Mouse (Mus musculus) midbrain, embryonic 12.5 days (tissue): ENCODE measurements around the gene Frmd4b. TPM values are rescaled to one million over a fixed set of nuclear protein-coding genes. Genes with fewer than 3 reads are reported as not detected.
A peak's percentile ranks its signal among the peaks of the same experiment; 100 is the strongest.

Experiments
- ATAC-seq: fragments of 200-750 bp; cut with Nextera tagmentation; 2 replicates; pipeline ENCODE4 v1.8.0; 2017; ENCODE audit warnings: low read depth, moderate TSS enrichment, moderate library complexity; ENCODE audit not compliant: low FRiP score
- H3K27ac ChIP-seq: fragments of 300-500 bp; sonication (generic); replicated peaks from 2 replicates; pipeline ENCODE4 v1.5.1; 2016; ENCODE audit warnings: mild to moderate bottlenecking
- H3K27me3 ChIP-seq: fragments of 300-500 bp; sonication (generic); 2 replicates; pipeline ENCODE4 v1.6.1; 2016; ENCODE audit warnings: mild to moderate bottlenecking
- H3K36me3 ChIP-seq: fragments of 300-500 bp; sonication (generic); 2 replicates; pipeline ENCODE4 v1.6.1; 2016
- H3K4me1 ChIP-seq: fragments of 300-500 bp; sonication (generic); 2 replicates; pipeline ENCODE4 v1.6.1; 2016
- H3K4me2 ChIP-seq: fragments of 300-500 bp; sonication (generic); replicated peaks from 2 replicates; pipeline ENCODE4 v1.6.1; 2016; ENCODE audit warnings: mild to moderate bottlenecking, moderate library complexity
- H3K4me3 ChIP-seq: fragments of 300-500 bp; sonication (generic); 2 replicates; pipeline ENCODE4 v1.5.1; 2016; ENCODE audit warnings: mild to moderate bottlenecking
- H3K9ac ChIP-seq: fragments of 300-500 bp; sonication (generic); replicated peaks from 2 replicates; pipeline ENCODE4 v1.6.1; 2016; ENCODE audit warnings: mild to moderate bottlenecking, moderate library complexity
- H3K9me3 ChIP-seq: fragments of 300-500 bp; sonication (generic); 2 replicates; pipeline ENCODE4 v1.6.1; 2016; ENCODE audit warnings: mild to moderate bottlenecking
- WGBS: fragments of 180-500 bp; shearing (Covaris S2); methylation state at CpG from one replicate; pipeline ENCODE4 v1.1.7; 2016; 5-methylcytosine and 5-hydroxymethylcytosine counted together
- polyA plus RNA-seq: library from polyadenylated mRNA; unstranded; fragments of >200 nt; fragmentation: Nextera tagmentation; extraction: Ambion mirVana; gene quantifications from 2 replicates; pipeline ENCODE4 v1.2.1, GENCODE M21; 2016

Frmd4b gene
- polyA plus RNA-seq, 1 experiment from 2014 or later = 33.8 TPM

DNA sequence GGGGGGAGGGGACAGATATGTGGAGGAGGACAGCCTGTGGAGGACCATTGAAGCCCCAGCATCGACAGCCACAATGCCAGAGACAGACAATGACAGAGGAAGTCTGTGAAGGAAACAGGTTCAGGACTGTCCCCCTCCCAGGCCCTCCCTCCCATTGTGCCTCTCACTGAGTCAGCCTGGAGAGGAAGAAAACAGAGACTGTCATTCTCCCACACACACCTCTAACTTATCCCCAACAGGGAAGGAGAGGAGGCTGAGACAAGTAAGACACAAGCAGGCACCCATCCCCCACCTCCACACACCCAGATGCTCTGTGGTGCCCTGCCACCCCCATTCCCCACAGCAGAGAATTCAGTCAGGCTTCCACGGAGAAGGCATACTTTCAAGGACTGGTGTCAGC is 98.9 kb downstream of the Frmd4b start:
- Histone ChIP-seq H3K27ac (no peak overlapping the region), H3K36me3 (no peaks in the 10 kb centered on the region), H3K4me3 (no peak overlapping the region), H3K9ac (no peak overlapping the region), H3K4me1 (peaks cover 35% of the 10 kb centered on the region), H3K9me3 (no peaks in the 10 kb centered on the region), H3K27me3 (no peaks in the 10 kb centered on the region), H3K4me2 (no peak overlapping the region)
- 0 out of 2 replicates have a peak, but pooled peaks have one; percentile 35 for ATAC-seq
- 16% methylated on average over 2 of the region's 2 CpGs for WGBS

DNA sequence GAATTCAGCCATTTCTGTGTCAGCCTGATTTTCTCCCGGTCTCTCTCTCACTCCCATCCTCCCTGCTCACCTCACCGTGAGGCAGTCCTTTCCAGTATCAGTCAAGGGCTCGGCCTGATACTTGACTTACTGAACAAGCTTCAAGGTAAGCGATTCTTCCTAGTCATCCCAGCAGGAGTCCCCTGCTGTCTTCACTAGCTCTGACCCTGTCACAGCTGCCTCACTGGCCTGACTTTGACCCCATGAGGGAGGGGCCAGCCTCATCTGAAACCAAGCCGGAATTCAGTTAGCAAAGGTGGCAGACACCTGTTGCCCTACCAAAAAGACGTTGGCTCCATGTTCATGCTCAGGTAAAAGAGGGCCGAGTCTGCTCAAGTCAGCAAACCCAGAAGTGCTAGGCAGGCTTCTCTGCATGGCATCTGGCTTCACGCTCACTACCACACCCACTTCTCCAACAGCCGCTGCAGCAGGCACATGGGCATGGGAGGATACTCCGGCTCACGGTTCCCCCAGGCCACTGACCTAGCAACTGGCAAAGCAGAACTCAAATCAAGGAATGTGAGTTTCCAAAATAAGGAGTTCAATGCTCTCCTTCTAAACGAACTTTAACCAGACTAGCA is 99.6 kb downstream of the Frmd4b start:
- Histone ChIP-seq H3K9me3 (no peaks in the 10 kb centered on the region), H3K27ac (no peak overlapping the region), H3K4me3 (no peak overlapping the region), H3K36me3 (no peaks in the 10 kb centered on the region), H3K9ac (no peak overlapping the region), H3K27me3 (no peaks in the 10 kb centered on the region), H3K4me1 (peaks cover 29% of the 10 kb centered on the region), H3K4me2 (no peak overlapping the region)
- whole genome bisulfite sequencing = 60% methylated on average over 12 of the region's 12 CpGs
- ATAC-seq = no peak

- Histone ChIP-seq H3K4me3 (no peak overlapping the region), H3K36me3 (no peaks in the 10 kb centered on the region), H3K27ac (no peak overlapping the region), H3K9me3 (no peaks in the 10 kb centered on the region), H3K4me1 (peaks cover 28% of the 10 kb centered on the region), H3K9ac (no peak overlapping the region), H3K4me2 (no peak overlapping the region), H3K27me3 (no peaks in the 10 kb centered on the region)
- ATAC-seq = no peak
- 92% methylated on average over 5 of the region's 5 CpGs for WGBS
Observed at GRCm38 (mm10) chr6:97516941-97517340, 100.4 kb downstream of the Frmd4b start.

- H3K4me1 ChIP-seq = 0 out of 2 replicates have a peak, but pooled peaks cover 2% of the 10 kb centered on the region
- no peak overlapping the region for H3K4me2 ChIP-seq
- H3K27ac ChIP-seq = no peak overlapping the region; the same call in 1 of the 2 replicates
- H3K4me3 ChIP-seq = no peak overlapping the region
- H3K36me3 ChIP-seq = no peaks in the 10 kb centered on the region
- H3K27me3 ChIP-seq = no peaks in the 10 kb centered on the region
- H3K9me3 ChIP-seq = no peaks in the 10 kb centered on the region
- no peak overlapping the region for H3K9ac ChIP-seq
- 57% methylated on average over 8 of the region's 8 CpGs for WGBS
- no peak for ATAC-seq
Observed at GRCm38 (mm10) chr6:97510771-97511170, 106.6 kb downstream of the Frmd4b start.

DNA sequence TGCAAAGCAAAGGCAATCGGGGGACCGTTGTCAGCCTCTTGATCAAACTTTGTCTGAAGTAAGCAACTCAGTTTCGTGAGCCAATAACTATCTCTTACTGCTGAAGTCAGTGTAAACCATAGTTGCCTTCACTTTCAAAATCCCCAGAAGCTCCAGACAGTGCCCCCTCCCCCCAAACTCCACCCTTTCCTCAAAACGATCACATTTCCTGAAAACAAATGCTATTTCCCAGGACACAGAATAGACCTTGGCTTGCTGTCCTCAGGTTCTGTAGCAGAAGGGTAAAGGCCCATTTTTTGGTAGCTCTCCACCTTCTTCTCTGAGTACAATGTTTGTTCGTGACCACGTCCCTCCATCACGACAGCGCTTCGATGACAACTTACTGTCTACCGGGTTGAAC is 107.9 kb downstream of the Frmd4b start:
- Histone ChIP-seq H3K4me1 (0 out of 2 replicates have a peak, but pooled peaks cover 2% of the 10 kb centered on the region), H3K4me2 (no peak overlapping the region), H3K9ac (no peak overlapping the region), H3K9me3 (no peaks in the 10 kb centered on the region), H3K4me3 (no peak overlapping the region), H3K27me3 (no peaks in the 10 kb centered on the region), H3K36me3 (no peaks in the 10 kb centered on the region), H3K27ac (no peak overlapping the region)
- 92% methylated on average over 10 of the region's 10 CpGs for WGBS
- ATAC-seq = no peak

GRCm38 (mm10) chr6:97508480-97508879 is 108.9 kb downstream of the Frmd4b start:
- Histone ChIP-seq H3K4me3 (no peak overlapping the region), H3K4me1 (0 out of 2 replicates have a peak, but pooled peaks cover 2% of the 10 kb centered on the region), H3K27ac (no peak overlapping the region), H3K9me3 (no peaks in the 10 kb centered on the region), H3K27me3 (no peaks in the 10 kb centered on the region), H3K4me2 (no peak overlapping the region), H3K9ac (no peak overlapping the region), H3K36me3 (no peaks in the 10 kb centered on the region)
- 82% methylated on average over 6 of the region's 6 CpGs for WGBS
- ATAC-seq = no peak

DNA sequence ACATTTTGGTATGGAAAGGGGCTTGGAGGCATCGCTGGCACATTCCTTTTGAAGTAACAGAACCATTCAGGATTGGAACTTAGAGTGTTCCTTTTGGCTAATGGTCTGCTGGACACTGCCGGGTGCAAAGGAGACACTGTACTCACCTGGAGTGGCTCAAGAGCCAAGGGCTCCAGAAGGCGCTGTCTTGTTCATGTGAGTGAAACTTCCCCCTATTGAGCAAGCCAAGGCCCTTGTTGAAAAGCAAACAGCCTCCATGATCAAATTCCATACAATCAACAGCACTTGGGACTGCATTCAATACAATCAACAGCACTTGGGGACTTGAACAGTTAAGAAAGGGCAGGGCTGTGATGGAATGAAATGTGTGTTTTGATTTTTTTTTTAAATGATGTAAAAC is 109.4 kb downstream of the Frmd4b start:
- Histone ChIP-seq H3K27ac (no peak overlapping the region), H3K9ac (no peak overlapping the region), H3K27me3 (peaks cover 5% of the 10 kb centered on the region; the same call in 1 of the 2 replicates), H3K4me3 (no peak overlapping the region), H3K36me3 (no peaks in the 10 kb centered on the region), H3K4me1 (0 out of 2 replicates have a peak, but pooled peaks cover 2% of the 10 kb centered on the region), H3K4me2 (no peak overlapping the region), H3K9me3 (no peaks in the 10 kb centered on the region)
- 91% methylated on average over 3 of the region's 3 CpGs for WGBS
- ATAC-seq = no peak

DNA sequence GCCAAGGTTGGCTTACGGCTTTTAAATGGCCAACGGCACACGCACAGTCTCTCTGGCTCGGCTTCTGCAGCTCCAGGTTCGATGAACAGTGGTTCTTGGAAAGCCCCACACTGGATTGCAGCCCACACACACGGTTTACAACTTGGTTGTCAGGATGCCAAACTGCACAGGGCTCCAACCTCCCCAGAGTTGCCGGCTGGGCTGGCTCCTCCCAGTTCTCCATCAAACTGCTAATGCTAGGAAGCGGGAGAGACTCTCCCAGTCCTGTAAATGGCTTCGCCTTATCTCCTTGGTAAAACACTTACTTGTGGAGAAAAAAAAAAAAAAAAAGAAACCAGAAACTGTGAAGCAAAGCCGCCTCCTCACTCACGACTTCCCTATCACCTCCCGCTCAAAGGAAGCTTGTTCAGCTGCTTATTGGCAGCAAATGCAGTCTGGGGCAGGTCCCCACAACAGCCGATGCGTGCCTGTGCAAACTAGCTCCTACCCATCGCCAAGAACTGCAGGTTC is 111.1 kb downstream of the Frmd4b start:
- 0 out of 2 replicates have a peak, but pooled peaks cover 2% of the 10 kb centered on the region for H3K4me1 ChIP-seq
- no peaks in the 10 kb centered on the region for H3K9me3 ChIP-seq
- 74% methylated on average over 15 of the region's 15 CpGs for WGBS
- H3K36me3 ChIP-seq = no peaks in the 10 kb centered on the region
- H3K27ac ChIP-seq = no peak overlapping the region
- peaks cover 5% of the 10 kb centered on the region; the same call in 1 of the 2 replicates for H3K27me3 ChIP-seq
- no peak overlapping the region for H3K4me3 ChIP-seq
- H3K4me2 ChIP-seq = no peak overlapping the region
- no peak for ATAC-seq
- no peak overlapping the region for H3K9ac ChIP-seq

DNA sequence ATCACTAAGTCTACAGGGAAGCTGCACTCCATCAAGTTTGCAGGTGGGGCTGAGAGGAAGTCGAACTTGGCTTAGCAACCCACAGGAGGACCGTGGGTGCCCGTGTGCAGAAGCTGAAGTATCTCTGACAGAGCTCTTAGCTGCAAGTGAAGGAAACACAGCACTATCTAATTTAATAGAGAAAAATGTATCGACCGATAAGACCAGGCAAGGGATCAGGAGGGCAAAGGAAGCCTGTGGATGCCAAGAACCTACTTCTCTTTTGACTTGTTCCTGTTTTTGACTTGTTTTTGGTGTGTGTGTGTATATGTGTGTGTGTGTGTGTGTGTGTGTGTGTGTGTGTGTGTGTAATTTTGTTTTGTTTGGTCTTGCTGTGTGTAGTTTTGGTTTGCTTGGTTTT is 112.7 kb downstream of the Frmd4b start:
- 91% methylated on average over 5 of the region's 5 CpGs for WGBS
- Histone ChIP-seq H3K36me3 (no peaks in the 10 kb centered on the region), H3K27ac (no peak overlapping the region), H3K9ac (no peak overlapping the region), H3K9me3 (no peaks in the 10 kb centered on the region), H3K27me3 (peaks cover 5% of the 10 kb centered on the region; the same call in 1 of the 2 replicates), H3K4me2 (no peak overlapping the region), H3K4me1 (0 out of 2 replicates have a peak, but pooled peaks cover 2% of the 10 kb centered on the region), H3K4me3 (no peak overlapping the region)
- ATAC-seq = no peak

- no peak for ATAC-seq
- Histone ChIP-seq H3K27ac (no peak overlapping the region), H3K4me2 (no peak overlapping the region), H3K4me3 (no peak overlapping the region), H3K9ac (no peak overlapping the region), H3K36me3 (no peaks in the 10 kb centered on the region), H3K4me1 (no peaks in the 10 kb centered on the region), H3K9me3 (no peaks in the 10 kb centered on the region), H3K27me3 (peaks cover 5% of the 10 kb centered on the region; the same call in 1 of the 2 replicates)
- whole genome bisulfite sequencing = 89% methylated on average over 7 of the region's 7 CpGs
Observed at GRCm38 (mm10) chr6:97501000-97501399, 116.3 kb downstream of the Frmd4b start.

DNA sequence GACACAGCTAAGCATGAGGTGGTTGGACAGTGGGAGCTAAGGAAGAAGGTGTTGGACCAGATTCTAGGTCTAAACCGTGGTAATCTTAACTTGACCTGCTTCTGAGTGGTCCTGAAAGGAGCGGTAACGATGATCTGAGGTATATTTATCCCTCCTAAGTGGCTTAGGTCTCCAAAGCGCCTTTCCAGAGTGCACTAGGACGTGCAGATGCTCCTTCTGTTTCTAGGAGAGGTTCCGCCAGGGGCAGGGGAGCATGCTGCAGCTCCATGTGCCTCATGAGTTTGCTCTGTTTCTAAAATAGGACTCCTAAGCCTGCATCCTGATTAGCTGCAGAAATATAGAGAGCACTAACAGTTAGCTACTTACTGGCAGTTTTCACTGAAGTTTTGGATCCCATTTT is 117.1 kb downstream of the Frmd4b start:
- Histone ChIP-seq H3K27ac (no peak overlapping the region), H3K4me3 (no peak overlapping the region), H3K36me3 (no peaks in the 10 kb centered on the region), H3K27me3 (peaks cover 5% of the 10 kb centered on the region; the same call in 1 of the 2 replicates), H3K9me3 (no peaks in the 10 kb centered on the region), H3K4me2 (no peak overlapping the region), H3K9ac (no peak overlapping the region), H3K4me1 (no peaks in the 10 kb centered on the region)
- ATAC-seq = no peak
- WGBS = 81% methylated on average over 6 of the region's 6 CpGs

DNA sequence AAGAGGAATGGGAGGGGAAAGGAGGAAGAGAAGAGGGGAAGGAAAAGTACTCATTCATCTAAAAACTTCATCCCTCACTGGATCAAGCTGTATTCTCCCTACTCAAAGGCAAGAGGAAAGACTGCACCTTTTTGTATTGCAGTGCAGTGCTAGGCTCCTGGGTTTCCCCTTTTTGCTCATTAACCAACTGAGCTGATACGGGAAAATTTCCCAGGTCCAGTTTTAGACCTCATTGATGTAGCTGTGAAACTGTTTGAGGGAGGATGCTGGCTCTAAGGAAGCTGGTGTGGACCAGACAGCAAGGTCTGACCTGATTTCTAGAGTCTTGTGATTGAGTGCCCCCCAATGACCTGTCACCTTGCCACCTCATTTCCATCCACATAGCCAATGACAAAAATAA is 121.3 kb downstream of the Frmd4b start:
- no peak for ATAC-seq
- H3K9ac ChIP-seq = no peak overlapping the region
- H3K4me1 ChIP-seq = no peaks in the 10 kb centered on the region
- no peak overlapping the region for H3K27ac ChIP-seq
- 77% methylated on average over 1 of the region's 1 CpGs for WGBS
- H3K27me3 ChIP-seq = no peaks in the 10 kb centered on the region
- H3K4me2 ChIP-seq = no peak overlapping the region
- H3K36me3 ChIP-seq = no peaks in the 10 kb centered on the region
- H3K9me3 ChIP-seq = no peaks in the 10 kb centered on the region
- H3K4me3 ChIP-seq = no peak overlapping the region
